26 mouse cellular contexts compared by ENCODE assay signal in the genomic region with DNA sequence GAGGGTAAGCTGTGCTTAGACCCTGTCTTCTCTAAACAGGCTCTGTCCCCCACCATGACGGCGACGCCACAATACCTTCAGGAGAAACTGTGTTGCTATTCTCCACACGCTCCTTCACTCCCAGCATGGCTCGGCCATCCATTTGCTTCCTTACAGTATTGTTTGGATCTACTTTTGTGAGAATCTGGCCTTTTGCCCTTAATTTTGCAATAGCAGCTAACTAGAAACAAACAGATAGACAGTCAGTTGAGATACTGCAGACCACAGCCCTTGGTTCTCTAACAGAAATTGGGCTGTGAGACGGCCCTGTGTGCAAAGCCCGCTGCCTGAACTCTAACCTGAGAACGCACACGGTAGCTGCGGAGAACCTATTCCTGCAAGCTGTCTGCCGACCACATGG. TPM values are rescaled to one million over a fixed set of nuclear protein-coding genes. Genes with fewer than 3 reads are reported as not detected.
"Had no signal": no experiment of that assay in that cellular context is flagged by ENCODE, and none has a peak within 500 bp of the region (broad histone marks: within the 10 kb centered on the region; RNA-seq: fewer than 3 reads in every experiment).

No protein-coding gene starts in this region.

- H3K27me3 ChIP-seq: limb, embryonic 13.5 days; liver, embryonic 13.5 days; midbrain, embryonic 13.5 days; neural tube, embryonic 13.5 days; stomach, embryonic 15.5 days had no signal

- ATAC-seq: hindbrain, postnatal 0 days; inflammation-experienced regulatory T-cells, adult 6 months; midbrain, embryonic 13.5 days; midbrain, embryonic 16.5 days had no signal

- H3K9ac ChIP-seq: limb, embryonic 13.5 days; liver, embryonic 13.5 days; midbrain, embryonic 13.5 days; neural tube, embryonic 13.5 days; stomach, embryonic 15.5 days had no signal

- H3K27ac ChIP-seq: hindbrain, postnatal 0 days; kidney, postnatal 0 days; layer of hippocampus, adult 2 months; limb, embryonic 10.5 days; limb, embryonic 13.5 days; liver, embryonic 13.5 days; midbrain, embryonic 13.5 days; neural tube, embryonic 13.5 days; stomach, embryonic 15.5 days had no signal

- DNase-seq: layer of hippocampus, adult 9-11 months; liver, embryonic 13.5 days; lung, adult 2 months; lung, postnatal 14 days; retina, postnatal 1 day; right cerebral cortex, postnatal 25 days; spleen, adult 18-20 months; thymus, postnatal 25 days had no signal

- H3K4me1 ChIP-seq: limb, embryonic 10.5 days; limb, embryonic 13.5 days; liver, embryonic 13.5 days; midbrain, embryonic 13.5 days; neural tube, embryonic 13.5 days; stomach, embryonic 15.5 days had no signal

- H3K4me3 ChIP-seq: layer of hippocampus, adult 2 months; limb, embryonic 10.5 days; limb, embryonic 13.5 days; liver, embryonic 13.5 days; midbrain, embryonic 13.5 days; myocyte; neural tube, embryonic 13.5 days; stomach, embryonic 15.5 days had no signal

- H3K4me2 ChIP-seq: limb, embryonic 13.5 days; liver, embryonic 13.5 days; midbrain, embryonic 13.5 days; neural tube, embryonic 13.5 days; stomach, embryonic 15.5 days had no signal

- H3K9me3 ChIP-seq: limb, embryonic 10.5 days; limb, embryonic 13.5 days; liver, embryonic 13.5 days; midbrain, embryonic 13.5 days; neural tube, embryonic 13.5 days; stomach, embryonic 15.5 days had no signal

RNA-seq across cellular contexts. Expression of gene Ucma, which starts 19.7 kb away (rescaled TPM):
- total RNA-seq: megakaryocyte progenitor cell, adult 5-6 weeks; megakaryocyte-erythroid progenitor cell, adult 5-6 weeks; monocyte, adult 5-6 weeks; neutrophil, adult 5-6 weeks had no signal
- polyA plus RNA-seq: inflammation-experienced regulatory T-cells, adult 6 months; intestine, embryonic 16.5 days; kidney, embryonic 14.5 days; kidney, postnatal 0 days; large intestine, adult 2 months; limb, embryonic 10.5 days; liver, embryonic 13.5 days; midbrain, embryonic 13.5 days; neural tube, embryonic 13.5 days; stomach, embryonic 15.5 days had no signal
